Mouse (Mus musculus): ENCODE results near the gene Lipk. TPM values are rescaled to one million over a fixed set of nuclear protein-coding genes. Genes with fewer than 3 reads are reported as not detected.

Lipk gene
- polyA plus RNA-seq, 1 experiment, result not detected

DNA sequence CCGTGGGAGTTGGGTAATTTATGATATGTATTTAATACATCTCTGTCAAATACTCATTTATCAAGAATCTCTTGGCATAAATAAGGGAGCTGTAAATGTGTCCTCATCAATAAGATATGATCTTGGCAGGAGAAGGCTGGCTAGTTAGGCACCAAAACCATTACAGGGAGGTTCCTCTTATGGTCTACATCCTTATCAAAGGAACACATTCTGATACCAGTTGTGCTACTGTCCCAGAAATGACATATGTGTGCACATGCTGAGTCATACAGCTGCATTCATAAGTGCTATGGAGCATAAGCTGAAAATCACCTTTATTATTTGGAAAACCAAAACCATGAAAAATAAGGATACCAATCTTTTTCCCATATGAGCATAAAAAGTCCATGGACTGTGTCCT is 55.5 kb downstream of the Lipk start:
- H3K27ac ChIP-seq (ENCODE audit: insufficient read depth, low read length), result peak overlapping the region; percentile 40; the same call in 1 of the 2 replicates
- no peak for TF ChIP-seq POLR2A (IDR thresholded peaks at IDR 0.05; ENCODE audit: low read depth, low read length)
- TF ChIP-seq CTCF (IDR thresholded peaks at IDR 0.05; ENCODE audit: borderline replicate concordance, insufficient read depth, low read length), result no peak
- no peak overlapping the region for H3K4me3 ChIP-seq (ENCODE audit: insufficient read depth, low read length)
- no peaks in the 10 kb centered on the region for H3K4me1 ChIP-seq (ENCODE audit: control insufficient read depth, insufficient read depth, low read length)

GRCm38 (mm10) chr19:34064059-34064458 is 56.0 kb downstream of the Lipk start:
- no peak overlapping the region for H3K27ac ChIP-seq (ENCODE audit: insufficient read depth, low read length)
- TF ChIP-seq POLR2A (IDR thresholded peaks at IDR 0.05; ENCODE audit: low read depth, low read length), result no peak
- no peak for TF ChIP-seq CTCF (IDR thresholded peaks at IDR 0.05; ENCODE audit: borderline replicate concordance, insufficient read depth, low read length)
- H3K4me1 ChIP-seq (ENCODE audit: control insufficient read depth, insufficient read depth, low read length), result no peaks in the 10 kb centered on the region
- no peak overlapping the region for H3K4me3 ChIP-seq (ENCODE audit: insufficient read depth, low read length)

GRCm38 (mm10) chr19:34066779-34067472 is 58.8 kb downstream of the Lipk start, which contains the start of gene Lipn:
Gene Lipn, plus strand, starts transcription at chr19:34067358.
- TF ChIP-seq CTCF (IDR thresholded peaks at IDR 0.05; ENCODE audit: borderline replicate concordance, insufficient read depth, low read length) (no peak), POLR2A (IDR thresholded peaks at IDR 0.05; ENCODE audit: low read depth, low read length) (no peak)
- no peak within 1 kb of the TSS for H3K27ac ChIP-seq (ENCODE audit: insufficient read depth, low read length)
- no peaks in the 10 kb centered on the region for H3K4me1 ChIP-seq (ENCODE audit: control insufficient read depth, insufficient read depth, low read length)

GRCm38 (mm10) chr19:34074239-34074638 is 66.1 kb downstream of the Lipk start:
- Histone ChIP-seq H3K4me3 (ENCODE audit: insufficient read depth, low read length) (no peak overlapping the region), H3K27ac (ENCODE audit: insufficient read depth, low read length) (no peak overlapping the region), H3K4me1 (ENCODE audit: control insufficient read depth, insufficient read depth, low read length) (no peaks in the 10 kb centered on the region)
- TF ChIP-seq CTCF (IDR thresholded peaks at IDR 0.05; ENCODE audit: borderline replicate concordance, insufficient read depth, low read length) (no peak), POLR2A (IDR thresholded peaks at IDR 0.05; ENCODE audit: low read depth, low read length) (no peak)

More at GRCm38 (mm10) chr19:34066779-34067472, 58.8 kb downstream of the Lipk start, which contains the start of gene Lipn:
- no peak within 1 kb of the TSS for H3K4me3 ChIP-seq (ENCODE audit: insufficient read depth, low read length)

GRCm38 (mm10) chr19:34078130-34078529 is 70.0 kb downstream of the Lipk start:
- Histone ChIP-seq H3K4me3 (ENCODE audit: insufficient read depth, low read length) (no peak overlapping the region), H3K4me1 (ENCODE audit: control insufficient read depth, insufficient read depth, low read length) (no peaks in the 10 kb centered on the region), H3K27ac (ENCODE audit: insufficient read depth, low read length) (no peak overlapping the region)
- TF ChIP-seq CTCF (IDR thresholded peaks at IDR 0.05; ENCODE audit: borderline replicate concordance, insufficient read depth, low read length) (no peak), POLR2A (IDR thresholded peaks at IDR 0.05; ENCODE audit: low read depth, low read length) (no peak)

DNA sequence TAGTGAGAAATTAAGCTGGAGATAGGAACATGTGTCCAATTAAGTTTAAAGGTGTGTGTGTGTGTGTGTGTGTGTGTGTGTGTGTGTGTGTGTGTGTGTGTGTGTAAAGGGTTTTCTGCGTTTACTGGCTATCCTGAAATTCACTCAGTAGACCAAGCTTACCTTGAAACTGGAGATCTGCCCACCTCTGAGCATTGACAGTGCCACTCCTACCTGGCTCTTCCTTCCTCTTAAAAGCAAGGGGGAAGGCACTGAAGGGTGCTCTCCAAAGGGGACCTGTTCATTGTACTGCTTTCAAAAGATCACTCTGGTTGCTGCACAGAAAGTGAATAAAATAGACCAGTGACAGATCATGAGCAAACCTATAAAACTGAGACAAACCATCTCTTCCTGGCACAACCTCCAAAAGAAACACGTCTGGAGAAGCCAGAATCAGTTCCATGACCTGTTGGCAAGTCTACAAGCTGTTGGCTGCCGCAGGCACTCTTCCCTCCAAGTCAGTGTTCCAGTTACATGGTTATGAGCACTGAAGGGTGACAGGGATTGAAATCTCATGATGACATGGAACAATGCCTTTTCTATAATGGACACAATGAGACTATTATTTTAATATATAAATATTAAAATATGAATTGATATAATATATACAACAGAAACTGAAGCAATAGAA is 81.1 kb downstream of the Lipk start:
- H3K4me1 ChIP-seq (ENCODE audit: control insufficient read depth, insufficient read depth, low read length), result no peaks in the 10 kb centered on the region
- H3K27ac ChIP-seq (ENCODE audit: insufficient read depth, low read length), result no peak overlapping the region
- H3K4me3 ChIP-seq (ENCODE audit: insufficient read depth, low read length), result no peak overlapping the region
- TF ChIP-seq CTCF (IDR thresholded peaks at IDR 0.05; ENCODE audit: borderline replicate concordance, insufficient read depth, low read length) (no peak), POLR2A (IDR thresholded peaks at IDR 0.05; ENCODE audit: low read depth, low read length) (no peak)

- TF ChIP-seq CTCF (IDR thresholded peaks at IDR 0.05; ENCODE audit: borderline replicate concordance, insufficient read depth, low read length) (no peak), POLR2A (IDR thresholded peaks at IDR 0.05; ENCODE audit: low read depth, low read length) (no peak)
- H3K4me3 ChIP-seq (ENCODE audit: insufficient read depth, low read length), result no peak overlapping the region
- H3K4me1 ChIP-seq (ENCODE audit: control insufficient read depth, insufficient read depth, low read length), result no peaks in the 10 kb centered on the region
- no peak overlapping the region for H3K27ac ChIP-seq (ENCODE audit: insufficient read depth, low read length)
Measured at GRCm38 (mm10) chr19:34095381-34095780, 87.3 kb downstream of the Lipk start.

DNA sequence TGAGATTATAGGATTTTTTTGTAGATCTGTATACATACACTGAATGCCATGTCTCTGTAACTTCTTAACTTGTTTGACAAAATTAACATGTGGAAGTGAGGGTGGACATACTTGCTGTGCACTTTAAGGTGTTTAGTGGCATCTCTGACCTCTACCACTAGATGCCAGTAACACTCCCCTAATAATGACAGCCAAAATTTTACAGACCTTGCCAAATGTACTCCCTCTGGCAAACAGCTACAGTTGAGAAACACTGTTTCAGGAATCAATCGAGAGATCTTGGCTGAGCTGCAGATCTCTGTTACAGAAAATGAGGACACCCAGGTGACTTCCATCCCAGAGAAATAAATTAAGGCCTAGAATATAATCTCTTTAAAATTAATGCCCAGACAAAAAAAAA is 88.1 kb downstream of the Lipk start:
- no peak overlapping the region for H3K27ac ChIP-seq (ENCODE audit: insufficient read depth, low read length)
- TF ChIP-seq CTCF (IDR thresholded peaks at IDR 0.05; ENCODE audit: borderline replicate concordance, insufficient read depth, low read length) (no peak), POLR2A (IDR thresholded peaks at IDR 0.05; ENCODE audit: low read depth, low read length) (no peak)

More for the DNA sequence above, 88.1 kb downstream of the Lipk start:
- Histone ChIP-seq H3K4me3 (ENCODE audit: insufficient read depth, low read length) (no peak overlapping the region), H3K4me1 (ENCODE audit: control insufficient read depth, insufficient read depth, low read length) (no peaks in the 10 kb centered on the region)

Other genes starting within 250 kb of the Lipk start
- gene Lipo3, start 246.3 kb upstream of the Lipk start, polyA plus RNA-seq (2011; ENCODE audit: insufficient read length, low read depth, missing spikeins), result 14.4 and 17.1 TPM in 2 replicates
- gene Lipo1, start 220.8 kb upstream of the Lipk start, polyA plus RNA-seq (2011; ENCODE audit: insufficient read length, low read depth, missing spikeins), result not detected in 2 replicates
- gene Lipf, start 47.1 kb upstream of the Lipk start, polyA plus RNA-seq (2011; ENCODE audit: insufficient read length, low read depth, missing spikeins), result not detected in 2 replicates
- not detected in 2 replicates for gene Lipn, start 59.1 kb downstream of the Lipk start, polyA plus RNA-seq (2011; ENCODE audit: insufficient read length, low read depth, missing spikeins)
- 0.25 TPM in 1 of 2 replicates, not detected in the other for gene Lipm, start 92.6 kb downstream of the Lipk start, polyA plus RNA-seq (2011; ENCODE audit: insufficient read length, low read depth, missing spikeins)
- gene Ankrd22, start 157.8 kb downstream of the Lipk start, polyA plus RNA-seq (2011; ENCODE audit: insufficient read length, low read depth, missing spikeins), result not detected in 2 replicates
- gene Stambpl1, start 183.9 kb downstream of the Lipk start, polyA plus RNA-seq (2011; ENCODE audit: insufficient read length, low read depth, missing spikeins), result 30.6 and 40.5 TPM in 2 replicates
- 5,580 and 7,205 TPM in 2 replicates for gene Acta2, start 247.3 kb downstream of the Lipk start, polyA plus RNA-seq (2011; ENCODE audit: insufficient read length, low read depth, missing spikeins)

Measured in embryonic fibroblast, embryonic 13.5 days (primary cell).